Mouse (Mus musculus) yolk sac, embryonic 10.5 days (tissue): ENCODE measurements at regions not wholly inside any gene's neighbourhood (a gene's known extent, or its start where the extent isn't known, plus 50 kb on each side); places are given as distances from the start of the nearest gene placed in this dataset.

ENCODE experiments used
- DNase-seq: peaks from one replicate; pipeline ENCODE4 v3.0.0-alpha.2; 2017; ENCODE audit warnings: low spot score

DNA sequence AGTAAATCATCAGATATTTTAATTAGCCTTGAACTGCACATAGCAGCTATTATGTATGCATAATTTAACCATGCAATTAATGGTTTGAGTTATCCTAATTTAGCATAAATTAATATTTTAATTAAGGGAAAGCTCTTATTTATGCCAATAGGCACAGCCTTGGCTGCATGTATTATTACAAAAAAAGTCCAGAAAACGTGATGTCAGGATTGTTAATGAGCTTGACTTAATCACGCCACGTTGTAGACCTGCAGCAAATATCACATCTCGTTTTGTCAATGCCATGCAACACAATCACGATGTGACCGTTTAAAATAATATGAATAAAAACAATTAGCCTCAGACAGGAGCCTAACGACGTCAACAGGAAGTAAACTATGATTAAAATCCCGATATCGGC lies 189.9 kb downstream of the Plk2 start:
- no peak for DNase-seq

GRCm38 (mm10) chr13:110594630-110595029 lies 199.8 kb downstream of the Plk2 start:
- no peak for DNase-seq

- DNase-seq = no peak
Observed at GRCm38 (mm10) chr13:110599666-110600065, 204.8 kb downstream of the Plk2 start.

- no peak for DNase-seq
Observed at GRCm38 (mm10) chr13:110600377-110600776, 205.5 kb downstream of the Plk2 start.

- no peak for DNase-seq
Observed at GRCm38 (mm10) chr13:110601352-110601751, 206.5 kb downstream of the Plk2 start.

- no peak for DNase-seq
Observed at GRCm38 (mm10) chr13:110601840-110602239, 207.0 kb downstream of the Plk2 start.

- no peak for DNase-seq
Observed at GRCm38 (mm10) chr13:110602894-110603293, 208.0 kb downstream of the Plk2 start.

- no peak for DNase-seq
Observed at GRCm38 (mm10) chr13:110619010-110619409, 224.2 kb downstream of the Plk2 start.

- DNase-seq = no peak
Observed at GRCm38 (mm10) chr13:110627136-110627535, 232.3 kb downstream of the Plk2 start.

DNA sequence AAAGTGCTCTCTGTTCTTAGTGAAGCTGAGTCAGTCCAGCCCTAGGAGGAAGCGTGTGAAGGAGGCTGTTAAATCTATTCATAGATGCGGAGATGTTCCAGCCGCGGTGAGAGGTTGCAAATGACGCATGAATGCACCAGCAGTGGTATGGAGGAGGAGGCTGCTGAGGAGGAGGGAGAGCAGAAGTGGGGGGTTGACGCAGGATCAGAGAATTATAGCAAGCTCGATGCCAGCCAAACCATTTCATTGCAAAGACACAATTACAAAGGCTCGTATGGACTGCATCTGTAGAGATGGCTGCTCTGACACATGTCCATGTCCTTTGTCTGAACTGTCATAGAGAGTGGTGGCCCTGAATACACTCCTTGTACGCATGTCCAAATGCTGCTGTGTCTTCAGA lies 232.9 kb downstream of the Plk2 start:
- DNase-seq = no peak

GRCm38 (mm10) chr13:110628201-110628600 lies 233.4 kb downstream of the Plk2 start:
- no peak for DNase-seq

DNA sequence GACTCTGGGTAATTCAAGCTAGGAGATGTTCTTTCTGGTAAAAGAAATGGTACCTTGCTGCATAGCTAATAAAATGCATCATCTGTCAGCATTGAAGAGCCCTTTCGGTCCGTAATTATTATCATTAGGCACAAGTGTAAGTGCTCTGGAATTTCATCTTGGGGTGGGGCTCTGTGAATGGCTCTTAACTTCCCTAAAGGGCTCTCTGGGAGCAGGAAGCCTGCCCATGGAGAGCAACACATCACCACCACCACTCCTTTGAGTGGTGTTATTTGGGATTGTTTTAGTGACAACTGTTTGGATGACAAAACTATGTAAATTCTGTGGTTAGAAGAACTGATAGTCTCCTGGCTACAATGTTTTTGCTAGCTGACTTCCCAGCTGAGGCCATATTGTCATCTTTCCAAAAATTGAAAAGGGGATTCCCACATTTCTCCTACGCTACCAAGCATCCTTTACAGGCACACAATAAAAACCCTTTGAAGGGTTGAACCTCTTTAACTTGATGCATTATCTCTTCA lies 238.5 kb downstream of the Plk2 start:
- no peak for DNase-seq

DNA sequence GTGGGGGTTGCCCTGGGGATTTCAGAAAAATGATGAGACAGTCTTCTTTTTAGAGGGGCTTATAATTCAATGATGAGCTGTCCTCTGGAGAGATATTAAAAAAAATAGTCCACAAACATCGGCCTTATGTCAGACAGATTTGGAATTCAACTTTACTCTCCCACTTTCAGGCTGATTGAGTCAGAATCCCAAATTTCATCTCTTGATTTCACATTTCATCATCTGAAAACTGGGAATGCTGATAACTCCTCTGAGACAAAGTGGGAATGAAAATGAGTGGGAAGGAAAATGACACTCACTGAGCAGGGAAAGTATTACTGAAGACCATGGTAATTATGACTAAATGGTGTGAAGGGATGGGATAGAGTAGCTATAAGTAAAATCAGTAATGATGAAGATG lies 239.1 kb downstream of the Plk2 start:
- no peak for DNase-seq

DNA sequence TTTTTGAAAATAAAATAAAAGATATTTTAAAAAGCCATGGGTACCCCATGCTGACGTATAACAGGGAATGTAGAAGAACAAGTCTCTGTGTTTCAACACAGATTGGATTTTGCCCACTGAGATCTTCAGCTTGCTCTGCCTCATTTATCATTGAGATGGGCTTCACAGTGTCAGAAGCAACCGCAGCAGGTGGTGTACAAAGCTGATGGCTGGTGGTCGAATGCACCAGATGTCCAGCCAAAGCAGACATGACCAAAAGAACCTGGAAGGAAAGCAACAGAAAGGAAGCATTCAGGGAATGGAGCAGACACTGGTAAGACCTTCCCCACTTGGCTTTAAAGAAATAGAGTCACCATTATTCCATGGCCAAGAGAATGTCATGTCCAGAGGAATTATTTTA lies 247.9 kb downstream of the Plk2 start:
- DNase-seq = no peak

DNA sequence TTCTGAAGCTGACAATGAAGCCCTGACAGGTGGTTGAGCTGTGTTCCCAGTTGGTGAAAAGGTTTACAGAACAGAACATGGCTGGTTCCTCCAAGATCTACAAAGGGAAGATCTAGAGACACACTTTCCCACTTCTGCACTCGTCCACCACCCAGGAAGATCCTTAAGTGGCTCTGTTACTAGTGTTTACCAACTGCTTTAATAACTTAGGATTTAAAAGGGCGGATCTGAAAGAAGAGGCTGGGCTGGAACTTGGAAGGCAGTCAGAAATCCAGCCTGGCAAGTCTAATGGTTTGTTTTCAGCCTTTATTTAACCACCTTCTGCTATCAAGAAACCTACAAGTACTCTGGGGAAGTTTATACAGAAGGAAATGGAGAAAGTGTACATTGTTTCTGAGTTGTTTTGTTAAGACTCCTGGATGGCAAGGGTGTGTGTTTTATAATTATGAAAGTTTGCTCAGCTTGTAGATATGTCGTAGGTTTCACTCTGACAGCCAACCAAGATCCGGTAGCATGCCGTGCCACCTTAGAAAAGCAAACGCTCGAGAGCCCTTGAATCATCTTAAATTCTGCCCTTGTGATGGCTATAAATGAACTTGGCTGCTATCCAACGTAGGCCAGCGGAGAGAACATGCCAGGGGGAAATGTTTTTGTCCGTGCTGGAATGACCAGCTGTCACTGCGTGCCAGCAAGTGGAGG lies 248.5 kb downstream of the Plk2 start:
- no peak for DNase-seq

DNA sequence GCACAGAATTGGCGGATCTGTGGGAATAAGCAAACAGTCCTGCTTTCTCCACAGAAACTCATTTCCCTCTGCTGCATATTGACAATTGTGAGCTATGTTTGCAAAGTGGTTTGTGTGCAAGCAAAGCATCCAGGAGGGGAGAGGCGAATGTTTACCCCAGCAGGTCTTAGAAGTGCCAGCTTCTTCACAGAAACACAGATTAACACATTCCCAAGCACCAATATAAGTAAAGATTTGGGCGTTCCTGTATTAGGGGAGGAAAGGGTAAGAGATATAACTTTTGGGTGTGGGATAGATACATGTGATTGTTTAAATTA lies 249.0 kb downstream of the Plk2 start:
- no peak for DNase-seq

DNA sequence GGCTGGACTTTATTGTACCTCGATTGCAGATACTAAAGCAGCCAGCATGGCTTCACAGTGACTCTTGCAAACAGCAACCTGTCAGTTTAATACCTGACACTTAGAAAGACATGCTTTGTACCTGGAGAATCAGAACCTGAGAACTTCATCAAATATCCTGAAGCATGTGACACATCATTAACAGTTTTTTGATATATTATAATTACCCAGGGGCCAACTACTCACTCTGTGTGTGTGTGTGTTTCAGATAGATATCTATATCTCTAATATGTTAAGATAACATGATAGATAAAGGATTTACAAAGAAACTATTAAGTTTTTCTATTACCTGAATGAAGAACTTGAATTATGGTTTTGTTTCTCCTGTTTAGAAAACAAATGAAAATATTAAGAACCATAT lies 254.5 kb downstream of the Plk2 start:
- DNase-seq = no peak

GRCm38 (mm10) chr13:110649870-110650497 lies 255.1 kb downstream of the Plk2 start:
- no peak for DNase-seq

DNA sequence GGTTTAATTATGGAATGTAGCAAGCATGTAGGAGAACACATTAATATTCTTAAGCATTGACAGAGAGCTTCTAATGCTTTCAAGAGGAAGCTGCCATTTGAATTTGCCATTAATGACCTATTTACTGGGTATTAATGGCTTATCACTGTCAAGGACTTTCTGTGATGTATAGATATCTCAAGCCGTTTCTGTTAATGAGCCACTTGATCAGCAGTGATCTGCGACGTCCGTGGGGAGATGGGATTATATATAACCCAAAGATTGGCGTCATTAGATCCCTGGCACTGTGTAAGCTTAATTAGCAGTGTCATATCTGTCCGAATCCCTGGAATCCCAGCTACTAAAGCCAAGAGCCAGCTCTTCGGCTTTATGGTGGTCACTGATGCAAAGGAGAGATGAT lies 257.4 kb downstream of the Plk2 start:
- DNase-seq = no peak

DNA sequence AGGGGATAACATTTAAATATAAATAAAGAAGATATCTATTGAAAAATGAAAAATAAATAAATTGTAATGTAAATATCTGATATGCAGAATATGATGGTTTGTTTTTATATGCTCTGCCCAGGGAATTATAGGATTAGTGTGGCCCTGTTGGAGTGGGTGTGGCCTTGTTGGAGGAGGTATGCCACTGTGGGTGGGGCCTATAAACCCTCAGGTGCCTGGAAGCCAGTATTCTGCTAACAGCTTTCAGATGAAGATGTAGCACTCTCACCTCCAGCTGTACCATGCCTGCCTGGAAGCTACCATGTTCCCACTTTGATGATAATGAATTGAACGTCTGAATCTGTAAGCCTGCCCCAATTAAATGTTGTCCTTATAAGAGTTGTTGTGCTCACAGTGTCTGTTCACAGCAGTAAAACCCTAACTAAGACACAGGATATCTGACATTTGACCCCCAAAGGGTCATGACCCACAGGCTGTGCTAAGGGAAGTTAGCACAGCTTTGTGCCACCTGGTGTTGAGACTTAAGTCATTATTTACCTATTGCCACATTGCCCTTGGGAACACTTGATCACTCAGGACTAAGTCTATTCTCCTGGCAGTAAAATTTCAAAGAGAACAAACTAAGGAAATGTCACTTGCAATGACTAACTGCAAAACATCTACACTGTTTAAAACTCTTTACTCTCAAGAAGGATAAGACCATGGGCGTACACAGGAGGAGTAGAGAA lies 270.4 kb downstream of the Plk2 start:
- DNase-seq = peak; percentile 26

DNA sequence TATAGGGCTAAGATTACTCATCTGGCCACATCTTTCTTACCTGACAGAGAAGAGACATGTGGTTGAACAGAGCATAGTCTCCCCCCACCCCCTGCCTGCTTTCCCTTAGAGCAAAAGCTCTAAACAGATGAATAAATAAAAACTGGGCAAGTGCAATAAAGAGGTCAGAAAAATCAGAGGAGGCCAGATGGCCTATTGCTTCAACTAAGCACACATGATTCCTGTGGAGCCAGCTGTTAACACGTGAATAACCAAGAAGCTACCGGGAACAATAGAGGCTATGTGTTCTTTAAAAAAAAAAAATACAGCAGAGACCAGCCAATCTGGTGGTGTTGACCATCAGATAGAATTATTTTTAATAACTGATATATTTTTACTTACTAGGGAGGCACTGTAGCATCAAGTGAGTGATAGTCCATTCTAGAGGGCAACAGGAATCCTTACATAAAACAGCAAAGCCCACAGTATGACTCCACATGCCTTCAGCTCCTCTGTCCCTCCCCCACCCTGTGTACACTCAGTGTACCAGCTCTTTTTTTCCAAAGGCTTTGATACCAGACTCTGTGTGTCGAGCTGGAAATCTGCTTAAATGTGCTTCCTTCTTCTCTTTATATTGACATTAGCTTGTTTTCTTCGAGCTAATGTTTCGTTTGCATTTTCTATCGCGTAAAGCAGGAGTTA lies 272.6 kb downstream of the Plk2 start:
- no peak for DNase-seq

- no peak for DNase-seq
Observed at GRCm38 (mm10) chr13:110673536-110673935, 278.7 kb downstream of the Plk2 start.
